Mouse (Mus musculus) lung, embryonic 16.5 days (tissue): ENCODE measurements around the gene Trim75. TPM values are rescaled to one million over a fixed set of nuclear protein-coding genes. Genes with fewer than 3 reads are reported as not detected.

Experiments used
- polyA plus RNA-seq: library from polyadenylated mRNA; unstranded; fragments of >200 nt; fragmentation: Nextera tagmentation; extraction: Ambion mirVana; gene quantifications from 2 replicates; pipeline ENCODE4 v1.2.1, GENCODE M21; 2015

The Trim75 gene
- polyA plus RNA-seq, 1 experiment from 2014 or later: not detected

Other genes with a start within 250 kb of the Trim75 start
- 3.9 and 4.2 TPM in 2 replicates for gene Klhl2, start 137.8 kb downstream of the Trim75 start, polyA plus RNA-seq
- gene Tmem192, start 40.6 kb downstream of the Trim75 start, polyA plus RNA-seq: 26.9 and 27.5 TPM in 2 replicates
- gene Trim61, start 30.7 kb upstream of the Trim75 start, polyA plus RNA-seq: not detected in 2 replicates
- not detected in 2 replicates for gene Trim60, start 30.8 kb upstream of the Trim75 start, polyA plus RNA-seq
- 0.45 and 0.70 TPM in 2 replicates for gene Apela, start 49.5 kb upstream of the Trim75 start, polyA plus RNA-seq
- gene Gm10663, start 87.2 kb upstream of the Trim75 start, polyA plus RNA-seq: not detected in 2 replicates
- 2.3 and 3.0 TPM in 2 replicates for gene BC030870, start 141.7 kb upstream of the Trim75 start, polyA plus RNA-seq